Mouse (Mus musculus) CH12.LX (cell line): Measurements from ENCODE around the gene Synj2. TPM values are rescaled to one million over a fixed set of nuclear protein-coding genes. Genes with fewer than 3 reads are reported as not detected.

Source experiments
- DNase-seq: peaks from one replicate; pipeline ENCODE4 v3.0.0-alpha.2; 2013; ENCODE audit errors: extremely low read depth
- H3K27ac ChIP-seq: 2 replicates; pipeline ENCODE4 v1.5.1; 2012; ENCODE audit warnings: low read depth, mild to moderate bottlenecking, control low read depth, moderate library complexity; ENCODE audit not compliant: insufficient read depth
- H3K27me3 ChIP-seq: replicated peaks from 2 replicates; pipeline ENCODE3; 2012; ENCODE audit warnings: inconsistent platforms
- H3K36me3 ChIP-seq, 2 experiments: replicated peaks in 1 of 2; 2 replicates each; pipeline versions ENCODE3 to v1.6.1; 2012; ENCODE audit warnings: inconsistent platforms in 1 of 2, low read length in 1 of 2, mild to moderate bottlenecking in 1 of 2, mixed read lengths in 1 of 2, moderate library complexity in 1 of 2; ENCODE audit not compliant: control insufficient read depth in 1 of 2, insufficient read depth in 1 of 2
- H3K4me1 ChIP-seq, 2 experiments: 2 replicates each; pipeline ENCODE4 v1.6.1; 2012; ENCODE audit warnings: inconsistent platforms in 1 of 2, moderate library complexity in 1 of 2; ENCODE audit not compliant: insufficient read depth in 2 of 2, control insufficient read depth in 1 of 2
- H3K4me2 ChIP-seq: 2 replicates; pipeline ENCODE4 v1.6.1; 2012; ENCODE audit warnings: low read depth, mild to moderate bottlenecking, control low read depth; ENCODE audit not compliant: poor library complexity, insufficient read depth, severe bottlenecking
- H3K4me3 ChIP-seq, 3 experiments: fragments of 150-350 bp in 1 of 3; sonication (generic) in 1 of 3; replicated peaks in 1 of 3; 2 replicates each; pipeline versions ENCODE3 to v1.5.1; 2011 to 2012; ENCODE audit warnings: low read depth in 2 of 3, low read length in 2 of 3, mild to moderate bottlenecking in 2 of 3, moderate library complexity in 2 of 3, control low read depth in 1 of 3, improper control_type of control experiment in 1 of 3, inconsistent platforms in 1 of 3, mixed read lengths in 1 of 3; ENCODE audit not compliant: poor library complexity in 1 of 3
- H3K79me2 ChIP-seq: replicated peaks from 2 replicates; pipeline ENCODE4 v1.6.1; 2012; ENCODE audit warnings: mild to moderate bottlenecking, moderate library complexity; ENCODE audit not compliant: control insufficient read depth, poor library complexity, insufficient read depth, severe bottlenecking; ENCODE audit errors: extremely low read depth
- H3K9ac ChIP-seq: 2 replicates; pipeline ENCODE4 v1.6.1; 2012; ENCODE audit warnings: low read depth, mild to moderate bottlenecking, control low read depth, moderate library complexity; ENCODE audit not compliant: insufficient read depth
- H3K9me3 ChIP-seq: replicated peaks from 2 replicates; pipeline ENCODE3; 2012; ENCODE audit warnings: low read length, inconsistent platforms, mixed read lengths
- BHLHE40 ChIP-seq: IDR thresholded peaks from 2 replicates; pipeline ENCODE4 v1.6.1; 2011; ENCODE audit warnings: mild to moderate bottlenecking, low read depth, low read length, improper control_type of control experiment
- CHD1 ChIP-seq: IDR thresholded peaks from 2 replicates; pipeline ENCODE4 v1.6.1; 2012; ENCODE audit warnings: low read depth, low read length, improper control_type of control experiment, inconsistent platforms
- CHD2 ChIP-seq: IDR thresholded peaks from 2 replicates; pipeline ENCODE4 v1.6.1; 2011; ENCODE audit warnings: low read length, improper control_type of control experiment
- E2F4 ChIP-seq: IDR thresholded peaks from 2 replicates; pipeline ENCODE4 v1.6.1; 2011; ENCODE audit warnings: low read depth, low read length, improper control_type of control experiment; ENCODE audit not compliant: insufficient replicate concordance
- ELF1 ChIP-seq: IDR thresholded peaks from 2 replicates; pipeline ENCODE4 v1.6.1; 2014; ENCODE audit warnings: low read depth, mild to moderate bottlenecking, inconsistent platforms, low read length, improper control_type of control experiment
- EP300 ChIP-seq: IDR thresholded peaks from 2 replicates; pipeline ENCODE4 v1.6.1; 2011; ENCODE audit warnings: low read length, improper control_type of control experiment
- ETS1 ChIP-seq: conservative IDR thresholded peaks from 2 replicates; pipeline ENCODE4 v1.6.1; 2012; ENCODE audit warnings: low read depth, mild to moderate bottlenecking, inconsistent platforms, low read length, improper control_type of control experiment, moderate library complexity
- GABPA ChIP-seq: IDR thresholded peaks from 2 replicates; pipeline ENCODE4 v1.6.1; 2012; ENCODE audit warnings: low read depth, low read length, improper control_type of control experiment, inconsistent platforms; ENCODE audit not compliant: insufficient replicate concordance
- IRF4 ChIP-seq: IDR thresholded peaks from 2 replicates; pipeline ENCODE4 v1.6.1; 2014; ENCODE audit warnings: low read depth, mild to moderate bottlenecking, inconsistent platforms, low read length, improper control_type of control experiment
- KAT2A ChIP-seq: IDR thresholded peaks from 2 replicates; pipeline ENCODE4 v1.6.1; 2012; ENCODE audit warnings: low read length, improper control_type of control experiment, inconsistent platforms; ENCODE audit not compliant: insufficient replicate concordance
- MAX ChIP-seq: IDR thresholded peaks from 2 replicates; pipeline ENCODE4 v1.6.1; 2011; ENCODE audit warnings: low read length, improper control_type of control experiment
- MAZ ChIP-seq: IDR thresholded peaks from 2 replicates; pipeline ENCODE4 v1.6.1; 2012; ENCODE audit warnings: low read depth, mild to moderate bottlenecking, inconsistent platforms, low read length, improper control_type of control experiment, moderate library complexity
- MYC ChIP-seq: IDR thresholded peaks from 2 replicates; pipeline ENCODE4 v1.6.1; 2011; ENCODE audit warnings: low read depth, mild to moderate bottlenecking, improper control_type of control experiment, low read length
- NELFE ChIP-seq: IDR thresholded peaks from 2 replicates; pipeline ENCODE4 v1.6.1; 2011; ENCODE audit warnings: low read depth, low read length, improper control_type of control experiment
- NRF1 ChIP-seq: IDR thresholded peaks from 2 replicates; pipeline ENCODE4 v1.6.1; 2014; ENCODE audit warnings: low read depth, mild to moderate bottlenecking, inconsistent platforms, low read length, improper control_type of control experiment, moderate library complexity
- POLR2A ChIP-seq: IDR thresholded peaks from 2 replicates; pipeline ENCODE4 v1.6.1; 2011; ENCODE audit warnings: low read depth, mild to moderate bottlenecking, improper control_type of control experiment, low read length
- POLR2AphosphoS2 ChIP-seq: IDR thresholded peaks from 2 replicates; pipeline ENCODE4 v1.6.1; 2011; ENCODE audit warnings: low read depth, low read length, improper control_type of control experiment
- RAD21 ChIP-seq: IDR thresholded peaks from 2 replicates; pipeline ENCODE4 v1.6.1; 2011; ENCODE audit warnings: low read depth, mild to moderate bottlenecking, low read length, improper control_type of control experiment, moderate library complexity
- SIN3A ChIP-seq: IDR thresholded peaks from 2 replicates; pipeline ENCODE4 v1.6.1; 2012; ENCODE audit warnings: low read length, improper control_type of control experiment, inconsistent platforms
- SMC3 ChIP-seq: IDR thresholded peaks from 2 replicates; pipeline ENCODE4 v1.6.1; 2011; ENCODE audit warnings: low read depth, low read length, improper control_type of control experiment
- TBP ChIP-seq: conservative IDR thresholded peaks from 2 replicates; pipeline ENCODE4 v1.6.1; 2011; ENCODE audit warnings: low read depth, low read length, improper control_type of control experiment
- TCF12 ChIP-seq: IDR thresholded peaks from 2 replicates; pipeline ENCODE4 v1.6.1; 2014; ENCODE audit warnings: low read depth, mild to moderate bottlenecking, inconsistent platforms, low read length, improper control_type of control experiment
- UBTF ChIP-seq: IDR thresholded peaks from 2 replicates; pipeline ENCODE4 v1.6.1; 2012; ENCODE audit warnings: low read depth, mild to moderate bottlenecking, inconsistent platforms, low read length, improper control_type of control experiment, moderate library complexity
- USF2 ChIP-seq: conservative IDR thresholded peaks from 2 replicates; pipeline ENCODE4 v1.6.1; 2011; ENCODE audit warnings: low read depth, low read length, improper control_type of control experiment
- ZC3H11A ChIP-seq: IDR thresholded peaks from 2 replicates; pipeline ENCODE4 v1.6.1; 2012; ENCODE audit warnings: low read depth, mild to moderate bottlenecking, inconsistent platforms, low read length, improper control_type of control experiment
- ZKSCAN1 ChIP-seq: IDR thresholded peaks from 2 replicates; pipeline ENCODE4 v1.6.1; 2012; ENCODE audit warnings: low read depth, inconsistent platforms, low read length, improper control_type of control experiment, borderline replicate concordance
- ZNF384 ChIP-seq: IDR thresholded peaks from 2 replicates; pipeline ENCODE4 v1.6.1; 2012; ENCODE audit warnings: low read depth, low read length, improper control_type of control experiment, inconsistent platforms
- dilution Hi-C: fragments of 300-500 bp; cut with MboI; formaldehyde crosslinking; loops from 2 replicates; pipeline ENCODE4 v1.14.3; 2020; ENCODE audit warnings: low sequenced_read_pairs; ENCODE audit not compliant: extremely low pct_unique_long_range_greater_than_20kb, extremely low pct_ligation_motif_present
- in situ Hi-C: fragments of 300-500 bp; cut with MboI; formaldehyde crosslinking; loops from 3 replicates; pipeline ENCODE4 v1.14.3; 2019; ENCODE audit warnings: low sequenced_read_pairs, low pct_ligation_motif_present, low pct_unique_long_range_greater_than_20kb, mixed read lengths
- polyA plus RNA-seq: library from polyadenylated mRNA; unstranded; fragments of >175 nt; gene quantifications from 2 replicates; pipeline ENCODE4 v1.2.1, GENCODE M21; 2012; ENCODE audit warnings: low read depth; ENCODE audit not compliant: insufficient read length
- total RNA-seq, 2 experiments: library from RNA; depleted of rRNA; stranded (reverse); fragments of 300-350 nt in 1 of 2; fragments of >200 nt in 1 of 2; gene quantifications; 2 replicates each; pipeline ENCODE4 v1.2.3; 2012 to 2014

The Synj2 gene
- total and polyA plus RNA-seq, 3 experiments = 5.3 to 10.9 (median 6.8) TPM

DNA sequence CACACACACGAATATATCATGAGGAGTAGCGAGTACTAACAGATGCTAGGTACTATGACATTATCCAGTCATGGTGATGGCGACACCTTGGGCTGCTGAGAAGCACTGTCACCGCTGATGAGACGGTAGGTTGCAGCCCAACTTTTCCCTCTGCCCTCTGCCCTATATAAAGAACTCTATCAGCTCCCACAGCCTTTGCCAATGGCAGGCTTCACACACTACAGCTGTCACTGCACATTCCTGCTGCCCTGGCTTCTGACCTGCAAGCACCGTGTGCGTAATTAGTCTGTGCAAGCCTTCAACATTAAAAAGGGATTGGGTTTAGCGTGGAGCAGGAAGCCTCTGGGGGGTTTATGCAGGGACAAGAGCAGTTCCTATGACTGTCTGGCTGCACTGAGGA, 121.7 kb downstream of the Synj2 start:
- Histone ChIP-seq H3K4me2 (no peak overlapping the region), H3K9ac (no peak overlapping the region), H3K4me3 (no peak overlapping the region), H3K27ac (no peak overlapping the region), H3K79me2 (no peaks in the 10 kb centered on the region), H3K9me3 (peaks cover 2% of the 10 kb centered on the region), H3K27me3 (no peaks in the 10 kb centered on the region), H3K36me3 (peaks cover 13 to 46% of the 10 kb centered on the region in 2 experiments), H3K4me1 (peaks cover 0 to 28% of the 10 kb centered on the region in 2 experiments; a peak in 2 of 4 replicates)
- no peak for TF ChIP-seq TBP
- no peak for TF ChIP-seq ZC3H11A
- TF ChIP-seq CHD1 = no peak
- no peak for TF ChIP-seq NELFE
- no peak for TF ChIP-seq UBTF
- TF ChIP-seq IRF4 = no peak
- no peak for TF ChIP-seq ZKSCAN1
- no peak for TF ChIP-seq POLR2AphosphoS2
- TF ChIP-seq SIN3A = no peak
- TF ChIP-seq BHLHE40 = no peak
- TF ChIP-seq MYC = no peak
- TF ChIP-seq MAX = no peak
- TF ChIP-seq ELF1 = no peak
- TF ChIP-seq NRF1 = no peak
- TF ChIP-seq KAT2A = no peak
- TF ChIP-seq ETS1 = no peak
- no peak for TF ChIP-seq GABPA
- no peak for DNase-seq
- dilution Hi-C loops = no loop called here
- in situ Hi-C loops = no loop called here

- dilution Hi-C loops = no loop called here
- Histone ChIP-seq H3K27me3 (no peaks in the 10 kb centered on the region), H3K9ac (no peak overlapping the region), H3K36me3 (peaks cover 13 to 44% of the 10 kb centered on the region in 2 experiments), H3K4me2 (no peak overlapping the region), H3K4me1 (peaks cover 0 to 28% of the 10 kb centered on the region in 2 experiments; a peak in 2 of 4 replicates), H3K79me2 (no peaks in the 10 kb centered on the region), H3K4me3 (no peak overlapping the region), H3K9me3 (peaks cover 2% of the 10 kb centered on the region), H3K27ac (no peak overlapping the region)
- DNase-seq = peak; percentile 61
- in situ Hi-C loops = no loop called here
- TF ChIP-seq KAT2A (no peak), CHD2 (no peak), SMC3 (no peak), MYC (no peak), IRF4 (0 out of 2 replicates have a peak, but pooled peaks have one; percentile 33), ZNF384 (no peak), ELF1 (no peak), POLR2A (no peak), E2F4 (no peak), SIN3A (peak; percentile 47; the same call in 1 of the 2 replicates), NELFE (no peak), TCF12 (peak; percentile 69; the same call in 1 of the 2 replicates), EP300 (peak; percentile 35; the same call in 1 of the 2 replicates), ZC3H11A (no peak), USF2 (no peak), BHLHE40 (peak; percentile 15; the same call in 1 of the 2 replicates), MAZ (no peak), RAD21 (no peak), ETS1 (peak; percentile 77)
Observed at GRCm38 (mm10) chr17:6063532-6063931, 122.5 kb downstream of the Synj2 start.
